Comparison of ENCODE assay signal across 19 mouse cellular contexts in genomic region chr15:81915663-81916062, GRCm38 (mm10). TPM values are rescaled to one million over a fixed set of nuclear protein-coding genes. Genes with fewer than 3 reads are reported as not detected.
"Had no signal": no experiment of that assay in that cellular context is flagged by ENCODE, and none has a peak within 500 bp of the region (broad histone marks: within the 10 kb centered on the region; RNA-seq: fewer than 3 reads in every experiment).

No protein-coding gene starts in this region.

- H3K9me3 ChIP-seq: limb, embryonic 12.5 days; midbrain, embryonic 15.5 days; neural tube, embryonic 13.5 days had no signal

- DNase-seq: kidney, adult 11 months; kidney, postnatal 10 days; kidney, postnatal 4 days; lung, adult 2 months; lung, postnatal 36 days; retina, postnatal 1 day; right cerebral cortex, postnatal 4 days; spleen, adult 18-20 months; thymus, adult 2 months; thymus, postnatal 25 days had no signal

- H3K9ac ChIP-seq: limb, embryonic 12.5 days; liver, embryonic 14.5 days; midbrain, embryonic 15.5 days; neural tube, embryonic 13.5 days had no signal

- H3K27me3 ChIP-seq: limb, embryonic 12.5 days; midbrain, embryonic 15.5 days; neural tube, embryonic 13.5 days had no signal

- H3K4me2 ChIP-seq: limb, embryonic 12.5 days; midbrain, embryonic 11.5 days; midbrain, embryonic 15.5 days; neural tube, embryonic 13.5 days had no signal

- H3K4me1 ChIP-seq: limb, embryonic 12.5 days; midbrain, embryonic 15.5 days had no signal

- H3K27ac ChIP-seq: layer of hippocampus, adult 2 months; liver, embryonic 14.5 days; midbrain, embryonic 15.5 days; neural tube, embryonic 13.5 days had no signal

- H3K4me3 ChIP-seq: layer of hippocampus, adult 2 months; limb, embryonic 12.5 days; midbrain, embryonic 15.5 days; neural tube, embryonic 13.5 days had no signal

- ATAC-seq: lung, postnatal 0 days; midbrain, embryonic 15.5 days had no signal

RNA-seq across cellular contexts. Expression of gene Csdc2, which starts 20.9 kb away (rescaled TPM):
- total RNA-seq: megakaryocyte progenitor cell, adult 5-6 weeks; monocyte, adult 5-6 weeks had no signal
